Mouse (Mus musculus): ENCODE measurements around the gene Ide. TPM values are rescaled to one million over a fixed set of nuclear protein-coding genes. Genes with fewer than 3 reads are reported as not detected.

Ide gene
- polyA plus RNA-seq, 1 experiment from 2014 or later = 51.3 TPM

- Histone ChIP-seq H3K4me1 (ENCODE audit: insufficient read depth) (no peaks in the 10 kb centered on the region), H3K36me3 (ENCODE audit: insufficient read depth) (peaks cover 5% of the 10 kb centered on the region), H3K27ac (ENCODE audit: low read depth) (no peak overlapping the region), H3K4me3 (ENCODE audit: low read depth, low read length) (no peak overlapping the region), H3K4me2 (no peak overlapping the region), H3K27me3 (ENCODE audit: insufficient read depth, low read length) (no peaks in the 10 kb centered on the region), H3K9ac (no peak overlapping the region), H3K9me3 (ENCODE audit: low read depth, low read length) (no peaks in the 10 kb centered on the region)
- no peak for ATAC-seq (ENCODE audit: insufficient read depth)
- no peak for TF ChIP-seq CTCF (IDR thresholded peaks at IDR 0.05; ENCODE audit: low read depth)
- 43% methylated on average over 4 of the region's 4 CpGs for WGBS
- no peak for DNase-seq
These were observed 33.6 kb downstream of the Ide start for GRCm38 (mm10) chr19:37304006-37304405.

GRCm38 (mm10) chr19:37301733-37302132, 35.9 kb downstream of the Ide start:
- H3K4me2 ChIP-seq = no peak overlapping the region
- no peaks in the 10 kb centered on the region for H3K27me3 ChIP-seq (ENCODE audit: insufficient read depth, low read length)
- no peak for DNase-seq
- no peak for ATAC-seq (ENCODE audit: insufficient read depth)
- TF ChIP-seq CTCF (IDR thresholded peaks at IDR 0.05; ENCODE audit: low read depth) = no peak
- peaks cover 5% of the 10 kb centered on the region for H3K36me3 ChIP-seq (ENCODE audit: insufficient read depth)
- WGBS = 88% methylated on average over 3 of the region's 3 CpGs
- H3K4me1 ChIP-seq (ENCODE audit: insufficient read depth) = no peaks in the 10 kb centered on the region
- no peak overlapping the region for H3K9ac ChIP-seq
- H3K27ac ChIP-seq (ENCODE audit: low read depth) = no peak overlapping the region
- no peak overlapping the region for H3K4me3 ChIP-seq (ENCODE audit: low read depth, low read length)
- H3K9me3 ChIP-seq (ENCODE audit: low read depth, low read length) = no peaks in the 10 kb centered on the region

GRCm38 (mm10) chr19:37291676-37292075, 46.0 kb downstream of the Ide start:
- Histone ChIP-seq H3K27me3 (ENCODE audit: insufficient read depth, low read length) (no peaks in the 10 kb centered on the region), H3K4me3 (ENCODE audit: low read depth, low read length) (no peak overlapping the region), H3K4me1 (ENCODE audit: insufficient read depth) (no peaks in the 10 kb centered on the region), H3K27ac (ENCODE audit: low read depth) (no peak overlapping the region), H3K4me2 (no peak overlapping the region), H3K9ac (no peak overlapping the region), H3K9me3 (ENCODE audit: low read depth, low read length) (no peaks in the 10 kb centered on the region), H3K36me3 (ENCODE audit: insufficient read depth) (no peaks in the 10 kb centered on the region)
- ATAC-seq (ENCODE audit: insufficient read depth) (no peak), DNase-seq (no peak)
- TF ChIP-seq CTCF (IDR thresholded peaks at IDR 0.05; ENCODE audit: low read depth) = no peak
- WGBS = 59% methylated on average over 4 of the region's 4 CpGs

GRCm38 (mm10) chr19:37290906-37291305, 46.7 kb downstream of the Ide start:
- TF ChIP-seq CTCF (IDR thresholded peaks at IDR 0.05; ENCODE audit: low read depth) = no peak
- no peak overlapping the region for H3K9ac ChIP-seq

GRCm38 (mm10) chr19:37284775-37285174, 52.9 kb downstream of the Ide start:
- no peaks in the 10 kb centered on the region for H3K9me3 ChIP-seq (ENCODE audit: low read depth, low read length)
- 89% methylated on average over 9 of the region's 9 CpGs for WGBS
- no peak overlapping the region for H3K27ac ChIP-seq (ENCODE audit: low read depth)
- no peak overlapping the region for H3K9ac ChIP-seq
- no peaks in the 10 kb centered on the region for H3K27me3 ChIP-seq (ENCODE audit: insufficient read depth, low read length)
- ATAC-seq (ENCODE audit: insufficient read depth) (no peak), DNase-seq (no peak)
- H3K4me2 ChIP-seq = no peak overlapping the region
- peaks cover 10% of the 10 kb centered on the region; the same call in 1 of the 2 replicates for H3K36me3 ChIP-seq (ENCODE audit: insufficient read depth)
- H3K4me1 ChIP-seq (ENCODE audit: insufficient read depth) = no peaks in the 10 kb centered on the region
- no peak for TF ChIP-seq CTCF (IDR thresholded peaks at IDR 0.05; ENCODE audit: low read depth)
- no peak overlapping the region for H3K4me3 ChIP-seq (ENCODE audit: low read depth, low read length)

More at GRCm38 (mm10) chr19:37290906-37291305, 46.7 kb downstream of the Ide start:
- no peaks in the 10 kb centered on the region for H3K27me3 ChIP-seq (ENCODE audit: insufficient read depth, low read length)
- H3K36me3 ChIP-seq (ENCODE audit: insufficient read depth) = no peaks in the 10 kb centered on the region
- DNase-seq = no peak
- no peak overlapping the region for H3K4me2 ChIP-seq
- 63% methylated on average over 8 of the region's 8 CpGs for WGBS
- no peak overlapping the region for H3K4me3 ChIP-seq (ENCODE audit: low read depth, low read length)
- H3K4me1 ChIP-seq (ENCODE audit: insufficient read depth) = no peaks in the 10 kb centered on the region
- no peak overlapping the region for H3K27ac ChIP-seq (ENCODE audit: low read depth)
- no peaks in the 10 kb centered on the region for H3K9me3 ChIP-seq (ENCODE audit: low read depth, low read length)
- ATAC-seq (ENCODE audit: insufficient read depth) = no peak

GRCm38 (mm10) chr19:37283166-37283565, 54.5 kb downstream of the Ide start:
- Histone ChIP-seq H3K4me2 (no peak overlapping the region), H3K9me3 (ENCODE audit: low read depth, low read length) (no peaks in the 10 kb centered on the region), H3K27ac (ENCODE audit: low read depth) (no peak overlapping the region), H3K9ac (no peak overlapping the region), H3K36me3 (ENCODE audit: insufficient read depth) (peaks cover 20% of the 10 kb centered on the region; the same call in 1 of the 2 replicates), H3K4me3 (ENCODE audit: low read depth, low read length) (no peak overlapping the region), H3K27me3 (ENCODE audit: insufficient read depth, low read length) (no peaks in the 10 kb centered on the region), H3K4me1 (ENCODE audit: insufficient read depth) (no peaks in the 10 kb centered on the region)
- no peak for DNase-seq
- no peak for ATAC-seq (ENCODE audit: insufficient read depth)
- WGBS = 77% methylated on average over 6 of the region's 6 CpGs
- no peak for TF ChIP-seq CTCF (IDR thresholded peaks at IDR 0.05; ENCODE audit: low read depth)

GRCm38 (mm10) chr19:37281710-37282109, 55.9 kb downstream of the Ide start:
- no peak overlapping the region for H3K27ac ChIP-seq (ENCODE audit: low read depth)

GRCm38 (mm10) chr19:37279194-37279593, 58.5 kb downstream of the Ide start:
- no peak overlapping the region for H3K4me2 ChIP-seq
- 82% methylated on average over 1 of the region's 1 CpGs for WGBS
- H3K27me3 ChIP-seq (ENCODE audit: insufficient read depth, low read length) = no peaks in the 10 kb centered on the region
- no peak overlapping the region for H3K27ac ChIP-seq (ENCODE audit: low read depth)
- no peak overlapping the region for H3K9ac ChIP-seq
- H3K9me3 ChIP-seq (ENCODE audit: low read depth, low read length) = no peaks in the 10 kb centered on the region
- peaks cover 18% of the 10 kb centered on the region; the same call in 1 of the 2 replicates for H3K36me3 ChIP-seq (ENCODE audit: insufficient read depth)
- no peaks in the 10 kb centered on the region for H3K4me1 ChIP-seq (ENCODE audit: insufficient read depth)
- no peak for TF ChIP-seq CTCF (IDR thresholded peaks at IDR 0.05; ENCODE audit: low read depth)
- no peak for DNase-seq
- H3K4me3 ChIP-seq (ENCODE audit: low read depth, low read length) = no peak overlapping the region
- no peak for ATAC-seq (ENCODE audit: insufficient read depth)

More at GRCm38 (mm10) chr19:37281710-37282109, 55.9 kb downstream of the Ide start:
- TF ChIP-seq CTCF (IDR thresholded peaks at IDR 0.05; ENCODE audit: low read depth) = no peak
- no peak overlapping the region for H3K4me2 ChIP-seq
- DNase-seq (no peak), ATAC-seq (ENCODE audit: insufficient read depth) (no peak)
- H3K27me3 ChIP-seq (ENCODE audit: insufficient read depth, low read length) = no peaks in the 10 kb centered on the region
- H3K4me1 ChIP-seq (ENCODE audit: insufficient read depth) = no peaks in the 10 kb centered on the region
- 89% methylated on average over 1 of the region's 1 CpGs for WGBS
- H3K36me3 ChIP-seq (ENCODE audit: insufficient read depth) = peaks cover 20% of the 10 kb centered on the region; the same call in 1 of the 2 replicates
- no peak overlapping the region for H3K9ac ChIP-seq
- H3K4me3 ChIP-seq (ENCODE audit: low read depth, low read length) = no peak overlapping the region
- H3K9me3 ChIP-seq (ENCODE audit: low read depth, low read length) = no peaks in the 10 kb centered on the region

All from lung, embryonic 14.5 days (tissue).